Mouse (Mus musculus): ENCODE data around the gene Slc4a5. TPM values are rescaled to one million over a fixed set of nuclear protein-coding genes. Genes with fewer than 3 reads are reported as not detected.

Slc4a5 gene
- polyA plus RNA-seq, 1 experiment from 2014 or later: 1.1 TPM

Other genes with a start within 250 kb of the Slc4a5 start
- gene Dok1, start 186.4 kb upstream of the Slc4a5 start, polyA plus RNA-seq (2016; fragmentation: Nextera tagmentation; extraction: Ambion mirVana): 11.0 and 11.8 TPM in 2 replicates
- 17.9 and 21.9 TPM in 2 replicates for gene Loxl3, start 185.7 kb upstream of the Slc4a5 start, polyA plus RNA-seq (2016; fragmentation: Nextera tagmentation; extraction: Ambion mirVana)
- gene Aup1, start 165.3 kb upstream of the Slc4a5 start, polyA plus RNA-seq (2016; fragmentation: Nextera tagmentation; extraction: Ambion mirVana): 154 and 167 TPM in 2 replicates
- gene Htra2, start 164.6 kb upstream of the Slc4a5 start, polyA plus RNA-seq (2016; fragmentation: Nextera tagmentation; extraction: Ambion mirVana): 74.1 and 77.8 TPM in 2 replicates
- gene Dqx1, start 162.0 kb upstream of the Slc4a5 start, polyA plus RNA-seq (2016; fragmentation: Nextera tagmentation; extraction: Ambion mirVana): 1.5 and 1.6 TPM in 2 replicates
- gene Tlx2, start 149.5 kb upstream of the Slc4a5 start, polyA plus RNA-seq (2016; fragmentation: Nextera tagmentation; extraction: Ambion mirVana): 8.2 and 11.8 TPM in 2 replicates
- 41.0 and 44.4 TPM in 2 replicates for gene Pcgf1, start 142.0 kb upstream of the Slc4a5 start, polyA plus RNA-seq (2016; fragmentation: Nextera tagmentation; extraction: Ambion mirVana)
- gene Lbx2, start 133.5 kb upstream of the Slc4a5 start, polyA plus RNA-seq (2016; fragmentation: Nextera tagmentation; extraction: Ambion mirVana): 0.57 and 1.1 TPM in 2 replicates
- gene Ccdc142, start 118.2 kb upstream of the Slc4a5 start, polyA plus RNA-seq (2016; fragmentation: Nextera tagmentation; extraction: Ambion mirVana): 2.9 and 4.1 TPM in 2 replicates
- 3.5 and 4.2 TPM in 2 replicates for gene Gm42688, start 118.2 kb upstream of the Slc4a5 start, polyA plus RNA-seq (2016; fragmentation: Nextera tagmentation; extraction: Ambion mirVana)
- gene Mrpl53, start 110.8 kb upstream of the Slc4a5 start, polyA plus RNA-seq (2016; fragmentation: Nextera tagmentation; extraction: Ambion mirVana): 132 and 139 TPM in 2 replicates
- gene Mogs, start 104.3 kb upstream of the Slc4a5 start, polyA plus RNA-seq (2016; fragmentation: Nextera tagmentation; extraction: Ambion mirVana): 54.9 and 55.2 TPM in 2 replicates
- gene Wbp1, start 98.3 kb upstream of the Slc4a5 start, polyA plus RNA-seq (2016; fragmentation: Nextera tagmentation; extraction: Ambion mirVana): 193 and 204 TPM in 2 replicates
- 17.9 and 21.4 TPM in 2 replicates for gene Ino80b, start 94.4 kb upstream of the Slc4a5 start, polyA plus RNA-seq (2016; fragmentation: Nextera tagmentation; extraction: Ambion mirVana)
- 51.3 and 54.6 TPM in 2 replicates for gene Rtkn, start 84.4 kb upstream of the Slc4a5 start, polyA plus RNA-seq (2016; fragmentation: Nextera tagmentation; extraction: Ambion mirVana)
- 10.0 and 11.3 TPM in 2 replicates for gene Wdr54, start 63.4 kb upstream of the Slc4a5 start, polyA plus RNA-seq (2016; fragmentation: Nextera tagmentation; extraction: Ambion mirVana)
- 2.8 and 2.9 TPM in 2 replicates for gene 1700003E16Rik, start 63.4 kb upstream of the Slc4a5 start, polyA plus RNA-seq (2016; fragmentation: Nextera tagmentation; extraction: Ambion mirVana)
- gene Dctn1, start 53.9 kb upstream of the Slc4a5 start, polyA plus RNA-seq (2016; fragmentation: Nextera tagmentation; extraction: Ambion mirVana): 121 and 126 TPM in 2 replicates
- 36.4 and 39.7 TPM in 2 replicates for gene Mthfd2, start 106.1 kb downstream of the Slc4a5 start, polyA plus RNA-seq (2016; fragmentation: Nextera tagmentation; extraction: Ambion mirVana)
- 62.8 and 71.0 TPM in 2 replicates for gene Mob1a, start 106.2 kb downstream of the Slc4a5 start, polyA plus RNA-seq (2016; fragmentation: Nextera tagmentation; extraction: Ambion mirVana)
- 117 and 126 TPM in 2 replicates for gene Bola3, start 129.3 kb downstream of the Slc4a5 start, polyA plus RNA-seq (2016; fragmentation: Nextera tagmentation; extraction: Ambion mirVana)
- 40.0 and 41.1 TPM in 2 replicates for gene Tet3, start 239.3 kb downstream of the Slc4a5 start, polyA plus RNA-seq (2016; fragmentation: Nextera tagmentation; extraction: Ambion mirVana)